Mouse (Mus musculus): ENCODE data around the gene Rnase12. TPM values are rescaled to one million over a fixed set of nuclear protein-coding genes. Genes with fewer than 3 reads are reported as not detected.

The Rnase12 gene
- polyA plus RNA-seq, 1 experiment from 2014 or later: 0.45 TPM

- no peak within 1 kb of the TSS for H3K4me2 ChIP-seq (ENCODE audit: low read depth, low read length)
- H3K27me3 ChIP-seq (ENCODE audit: control insufficient read depth, insufficient read depth, low read length): no peaks in the 10 kb centered on the region
- WGBS: 82% methylated on average over 3 of the region's 3 CpGs
- ATAC-seq (ENCODE audit: insufficient read depth, low FRiP score): no peak
- H3K27ac ChIP-seq (ENCODE audit: low read length): no peak within 1 kb of the TSS
- no peaks in the 10 kb centered on the region for H3K9me3 ChIP-seq (replicated peaks; ENCODE audit: control insufficient read depth, low read length)
- no peaks in the 10 kb centered on the region for H3K4me1 ChIP-seq (ENCODE audit: control insufficient read depth, insufficient read depth, low read length)
- no peak within 1 kb of the TSS for H3K9ac ChIP-seq (ENCODE audit: low read length)
- no peaks in the 10 kb centered on the region for H3K36me3 ChIP-seq (ENCODE audit: control insufficient read depth, insufficient read depth, low read length)
- no peak within 1 kb of the TSS for H3K4me3 ChIP-seq (replicated peaks; ENCODE audit: low read length)
Measured at GRCm38 (mm10) chr14:51074335-51074734, 16.9 kb upstream of the Rnase12 start, which contains the start of gene Olfr750. Gene Olfr750 (minus strand): TSS chr14:51074435.

GRCm38 (mm10) chr14:51069617-51070016, 12.2 kb upstream of the Rnase12 start:
- Histone ChIP-seq H3K4me1 (ENCODE audit: control insufficient read depth, insufficient read depth, low read length) (peaks cover 5% of the 10 kb centered on the region; the same call in 1 of the 2 replicates), H3K4me2 (ENCODE audit: low read depth, low read length) (no peak overlapping the region), H3K9me3 (replicated peaks; ENCODE audit: control insufficient read depth, low read length) (no peaks in the 10 kb centered on the region), H3K27ac (ENCODE audit: low read length) (no peak overlapping the region), H3K9ac (ENCODE audit: low read length) (no peak overlapping the region), H3K4me3 (replicated peaks; ENCODE audit: low read length) (no peak overlapping the region), H3K36me3 (ENCODE audit: control insufficient read depth, insufficient read depth, low read length) (no peaks in the 10 kb centered on the region), H3K27me3 (ENCODE audit: control insufficient read depth, insufficient read depth, low read length) (no peaks in the 10 kb centered on the region)
- no peak for ATAC-seq (ENCODE audit: insufficient read depth, low FRiP score)
- 90% methylated on average over 2 of the region's 2 CpGs for WGBS

GRCm38 (mm10) chr14:51068956-51069355, 11.5 kb upstream of the Rnase12 start:
- H3K27me3 ChIP-seq (ENCODE audit: control insufficient read depth, insufficient read depth, low read length): no peaks in the 10 kb centered on the region
- peaks cover 5% of the 10 kb centered on the region; the same call in 1 of the 2 replicates for H3K4me1 ChIP-seq (ENCODE audit: control insufficient read depth, insufficient read depth, low read length)
- no peaks in the 10 kb centered on the region for H3K36me3 ChIP-seq (ENCODE audit: control insufficient read depth, insufficient read depth, low read length)
- H3K27ac ChIP-seq (ENCODE audit: low read length): 0 out of 2 replicates have a peak overlapping the region, but pooled peaks have one; percentile 3
- 45% methylated on average over 5 of the region's 5 CpGs for WGBS
- H3K4me3 ChIP-seq (replicated peaks; ENCODE audit: low read length): no peak overlapping the region
- H3K4me2 ChIP-seq (ENCODE audit: low read depth, low read length): no peak overlapping the region
- no peak for ATAC-seq (ENCODE audit: insufficient read depth, low FRiP score)
- no peak overlapping the region for H3K9ac ChIP-seq (ENCODE audit: low read length)
- H3K9me3 ChIP-seq (replicated peaks; ENCODE audit: control insufficient read depth, low read length): no peaks in the 10 kb centered on the region

- Histone ChIP-seq H3K9me3 (replicated peaks; ENCODE audit: control insufficient read depth, low read length) (no peaks in the 10 kb centered on the region), H3K9ac (ENCODE audit: low read length) (no peak overlapping the region), H3K4me3 (replicated peaks; ENCODE audit: low read length) (no peak overlapping the region), H3K36me3 (ENCODE audit: control insufficient read depth, insufficient read depth, low read length) (no peaks in the 10 kb centered on the region), H3K27ac (ENCODE audit: low read length) (no peak overlapping the region), H3K4me2 (ENCODE audit: low read depth, low read length) (no peak overlapping the region), H3K27me3 (ENCODE audit: control insufficient read depth, insufficient read depth, low read length) (no peaks in the 10 kb centered on the region), H3K4me1 (ENCODE audit: control insufficient read depth, insufficient read depth, low read length) (no peaks in the 10 kb centered on the region)
- 89% methylated on average over 5 of the region's 5 CpGs for WGBS
- no peak for ATAC-seq (ENCODE audit: insufficient read depth, low FRiP score)
Measured at GRCm38 (mm10) chr14:51060761-51061160, 3.3 kb upstream of the Rnase12 start.

- Histone ChIP-seq H3K4me3 (replicated peaks; ENCODE audit: low read length) (no peak overlapping the region), H3K27me3 (ENCODE audit: control insufficient read depth, insufficient read depth, low read length) (no peaks in the 10 kb centered on the region), H3K9ac (ENCODE audit: low read length) (no peak overlapping the region), H3K4me2 (ENCODE audit: low read depth, low read length) (no peak overlapping the region), H3K27ac (ENCODE audit: low read length) (no peak overlapping the region), H3K4me1 (ENCODE audit: control insufficient read depth, insufficient read depth, low read length) (0 out of 2 replicates have a peak, but pooled peaks cover 4% of the 10 kb centered on the region), H3K36me3 (ENCODE audit: control insufficient read depth, insufficient read depth, low read length) (no peaks in the 10 kb centered on the region), H3K9me3 (replicated peaks; ENCODE audit: control insufficient read depth, low read length) (no peaks in the 10 kb centered on the region)
- no peak for ATAC-seq (ENCODE audit: insufficient read depth, low FRiP score)
- 70% methylated on average over 13 of the region's 13 CpGs for WGBS
Measured at GRCm38 (mm10) chr14:51054243-51055237, 2.9 kb downstream of the Rnase12 start.

- WGBS: 71% methylated on average over 5 of the region's 5 CpGs
- ATAC-seq (ENCODE audit: insufficient read depth, low FRiP score): no peak
- H3K27me3 ChIP-seq (ENCODE audit: control insufficient read depth, insufficient read depth, low read length): no peaks in the 10 kb centered on the region
- H3K4me1 ChIP-seq (ENCODE audit: control insufficient read depth, insufficient read depth, low read length): 0 out of 2 replicates have a peak, but pooled peaks cover 4% of the 10 kb centered on the region
- H3K4me2 ChIP-seq (ENCODE audit: low read depth, low read length): no peak overlapping the region
- H3K4me3 ChIP-seq (replicated peaks; ENCODE audit: low read length): no peak overlapping the region
- H3K27ac ChIP-seq (ENCODE audit: low read length): no peak overlapping the region
- no peaks in the 10 kb centered on the region for H3K36me3 ChIP-seq (ENCODE audit: control insufficient read depth, insufficient read depth, low read length)
- H3K9ac ChIP-seq (ENCODE audit: low read length): no peak overlapping the region
- H3K9me3 ChIP-seq (replicated peaks; ENCODE audit: control insufficient read depth, low read length): no peaks in the 10 kb centered on the region
Measured at GRCm38 (mm10) chr14:51053176-51053575, 4.3 kb downstream of the Rnase12 start.

- Histone ChIP-seq H3K4me2 (ENCODE audit: low read depth, low read length) (no peak overlapping the region), H3K27me3 (ENCODE audit: control insufficient read depth, insufficient read depth, low read length) (no peaks in the 10 kb centered on the region), H3K4me3 (replicated peaks; ENCODE audit: low read length) (no peak overlapping the region), H3K27ac (ENCODE audit: low read length) (no peak overlapping the region), H3K36me3 (ENCODE audit: control insufficient read depth, insufficient read depth, low read length) (no peaks in the 10 kb centered on the region), H3K9ac (ENCODE audit: low read length) (no peak overlapping the region), H3K9me3 (replicated peaks; ENCODE audit: control insufficient read depth, low read length) (no peaks in the 10 kb centered on the region), H3K4me1 (ENCODE audit: control insufficient read depth, insufficient read depth, low read length) (0 out of 2 replicates have a peak, but pooled peaks cover 4% of the 10 kb centered on the region)
- 57% methylated on average over 5 of the region's 5 CpGs for WGBS
- no peak for ATAC-seq (ENCODE audit: insufficient read depth, low FRiP score)
Measured at GRCm38 (mm10) chr14:51051941-51052340, 5.5 kb downstream of the Rnase12 start.

GRCm38 (mm10) chr14:51050063-51050462, 7.4 kb downstream of the Rnase12 start, which contains the start of gene Rnase11:
Gene Rnase11 (minus strand): TSS chr14:51050163.
- H3K4me2 ChIP-seq (ENCODE audit: low read depth, low read length): no peak within 1 kb of the TSS
- no peak for ATAC-seq (ENCODE audit: insufficient read depth, low FRiP score)
- no peaks in the 10 kb centered on the region for H3K9me3 ChIP-seq (replicated peaks; ENCODE audit: control insufficient read depth, low read length)
- H3K9ac ChIP-seq (ENCODE audit: low read length): no peak within 1 kb of the TSS
- H3K4me3 ChIP-seq (replicated peaks; ENCODE audit: low read length): no peak within 1 kb of the TSS
- WGBS: 86% methylated on average over 2 of the region's 2 CpGs
- H3K4me1 ChIP-seq (ENCODE audit: control insufficient read depth, insufficient read depth, low read length): 0 out of 2 replicates have a peak, but pooled peaks cover 4% of the 10 kb centered on the region
- H3K36me3 ChIP-seq (ENCODE audit: control insufficient read depth, insufficient read depth, low read length): no peaks in the 10 kb centered on the region
- H3K27ac ChIP-seq (ENCODE audit: low read length): no peak within 1 kb of the TSS
- H3K27me3 ChIP-seq (ENCODE audit: control insufficient read depth, insufficient read depth, low read length): no peaks in the 10 kb centered on the region

- ATAC-seq (ENCODE audit: insufficient read depth, low FRiP score): no peak
- Histone ChIP-seq H3K27ac (ENCODE audit: low read length) (no peak overlapping the region), H3K9ac (ENCODE audit: low read length) (no peak overlapping the region), H3K4me2 (ENCODE audit: low read depth, low read length) (no peak overlapping the region), H3K4me3 (replicated peaks; ENCODE audit: low read length) (no peak overlapping the region), H3K9me3 (replicated peaks; ENCODE audit: control insufficient read depth, low read length) (no peaks in the 10 kb centered on the region), H3K27me3 (ENCODE audit: control insufficient read depth, insufficient read depth, low read length) (no peaks in the 10 kb centered on the region), H3K4me1 (ENCODE audit: control insufficient read depth, insufficient read depth, low read length) (no peaks in the 10 kb centered on the region), H3K36me3 (ENCODE audit: control insufficient read depth, insufficient read depth, low read length) (no peaks in the 10 kb centered on the region)
- WGBS: 15% methylated on average over 5 of the region's 5 CpGs
Measured at GRCm38 (mm10) chr14:51047846-51048245, 9.6 kb downstream of the Rnase12 start.
